Mouse (Mus musculus): Measurements from ENCODE around the gene Nf2. TPM values are rescaled to one million over a fixed set of nuclear protein-coding genes. Genes with fewer than 3 reads are reported as not detected.

Nf2 gene
- polyA plus RNA-seq, 1 experiment from 2014 or later: 31.9 TPM

- peaks cover 8% of the 10 kb centered on the region for H3K4me1 ChIP-seq (ENCODE audit: control insufficient read depth, insufficient read depth, low read length)
- peak within 1 kb of the TSS; percentile 66 for H3K4me2 ChIP-seq (replicated peaks; ENCODE audit: low read depth, low read length)
- WGBS: under 1% methylated on average over 30 of the region's 30 CpGs
- peak; percentile 92 for ATAC-seq (ENCODE audit: insufficient number of reproducible peaks, insufficient read depth, low FRiP score, low read depth)
- H3K36me3 ChIP-seq (ENCODE audit: control insufficient read depth, insufficient read depth, low read length): no peaks in the 10 kb centered on the region
- peak within 1 kb of the TSS; percentile 53 for H3K9ac ChIP-seq (replicated peaks; ENCODE audit: low read depth, low read length)
- H3K27me3 ChIP-seq (ENCODE audit: control insufficient read depth, insufficient read depth, low read length): no peaks in the 10 kb centered on the region
- 0 out of 2 replicates have a peak within 1 kb of the TSS, but pooled peaks have one; percentile 33 for H3K27ac ChIP-seq (ENCODE audit: low read length)
- H3K4me3 ChIP-seq (ENCODE audit: low read depth, low read length): peak within 1 kb of the TSS; percentile 62
- no peaks in the 10 kb centered on the region for H3K9me3 ChIP-seq (ENCODE audit: control insufficient read depth, low read depth, low read length)
Observed at GRCm38 (mm10) chr11:4873755-4874475, 24.6 kb upstream of the Nf2 start, which contains the start of gene Nipsnap1. Nipsnap1 (plus strand) TSS chr11:4873951.

GRCm38 (mm10) chr11:4865645-4866251 is 16.4 kb upstream of the Nf2 start:
- Histone ChIP-seq H3K9ac (replicated peaks; ENCODE audit: low read depth, low read length) (no peak overlapping the region), H3K4me2 (replicated peaks; ENCODE audit: low read depth, low read length) (no peak overlapping the region), H3K9me3 (ENCODE audit: control insufficient read depth, low read depth, low read length) (no peaks in the 10 kb centered on the region), H3K27ac (ENCODE audit: low read length) (no peak overlapping the region), H3K4me1 (ENCODE audit: control insufficient read depth, insufficient read depth, low read length) (no peaks in the 10 kb centered on the region), H3K4me3 (ENCODE audit: low read depth, low read length) (no peak overlapping the region), H3K36me3 (ENCODE audit: control insufficient read depth, insufficient read depth, low read length) (no peaks in the 10 kb centered on the region), H3K27me3 (ENCODE audit: control insufficient read depth, insufficient read depth, low read length) (no peaks in the 10 kb centered on the region)
- WGBS: 36% methylated on average over 10 of the region's 10 CpGs
- ATAC-seq (ENCODE audit: insufficient number of reproducible peaks, insufficient read depth, low FRiP score, low read depth): no peak

GRCm38 (mm10) chr11:4862730-4863129 is 13.4 kb upstream of the Nf2 start:
- Histone ChIP-seq H3K9me3 (ENCODE audit: control insufficient read depth, low read depth, low read length) (no peaks in the 10 kb centered on the region), H3K27me3 (ENCODE audit: control insufficient read depth, insufficient read depth, low read length) (no peaks in the 10 kb centered on the region), H3K4me1 (ENCODE audit: control insufficient read depth, insufficient read depth, low read length) (no peaks in the 10 kb centered on the region), H3K4me2 (replicated peaks; ENCODE audit: low read depth, low read length) (no peak overlapping the region), H3K27ac (ENCODE audit: low read length) (no peak overlapping the region), H3K36me3 (ENCODE audit: control insufficient read depth, insufficient read depth, low read length) (no peaks in the 10 kb centered on the region), H3K4me3 (ENCODE audit: low read depth, low read length) (no peak overlapping the region), H3K9ac (replicated peaks; ENCODE audit: low read depth, low read length) (no peak overlapping the region)
- ATAC-seq (ENCODE audit: insufficient number of reproducible peaks, insufficient read depth, low FRiP score, low read depth): no peak
- WGBS: 92% methylated on average over 1 of the region's 1 CpGs

GRCm38 (mm10) chr11:4861816-4862604 is 12.7 kb upstream of the Nf2 start:
- ATAC-seq (ENCODE audit: insufficient number of reproducible peaks, insufficient read depth, low FRiP score, low read depth): no peak
- WGBS: 40% methylated on average over 11 of the region's 11 CpGs
- no peak overlapping the region for H3K27ac ChIP-seq (ENCODE audit: low read length)

GRCm38 (mm10) chr11:4860986-4861385 is 11.7 kb upstream of the Nf2 start:
- Histone ChIP-seq H3K9me3 (ENCODE audit: control insufficient read depth, low read depth, low read length) (no peaks in the 10 kb centered on the region), H3K27me3 (ENCODE audit: control insufficient read depth, insufficient read depth, low read length) (no peaks in the 10 kb centered on the region), H3K27ac (ENCODE audit: low read length) (no peak overlapping the region), H3K4me3 (ENCODE audit: low read depth, low read length) (no peak overlapping the region), H3K36me3 (ENCODE audit: control insufficient read depth, insufficient read depth, low read length) (no peaks in the 10 kb centered on the region), H3K4me2 (replicated peaks; ENCODE audit: low read depth, low read length) (no peak overlapping the region), H3K9ac (replicated peaks; ENCODE audit: low read depth, low read length) (no peak overlapping the region), H3K4me1 (ENCODE audit: control insufficient read depth, insufficient read depth, low read length) (no peaks in the 10 kb centered on the region)
- WGBS: 50% methylated on average over 1 of the region's 1 CpGs
- ATAC-seq (ENCODE audit: insufficient number of reproducible peaks, insufficient read depth, low FRiP score, low read depth): no peak

More at GRCm38 (mm10) chr11:4861816-4862604, 12.7 kb upstream of the Nf2 start:
- Histone ChIP-seq H3K4me3 (ENCODE audit: low read depth, low read length) (no peak overlapping the region), H3K27me3 (ENCODE audit: control insufficient read depth, insufficient read depth, low read length) (no peaks in the 10 kb centered on the region), H3K9ac (replicated peaks; ENCODE audit: low read depth, low read length) (no peak overlapping the region), H3K36me3 (ENCODE audit: control insufficient read depth, insufficient read depth, low read length) (no peaks in the 10 kb centered on the region), H3K4me1 (ENCODE audit: control insufficient read depth, insufficient read depth, low read length) (no peaks in the 10 kb centered on the region), H3K4me2 (replicated peaks; ENCODE audit: low read depth, low read length) (no peak overlapping the region), H3K9me3 (ENCODE audit: control insufficient read depth, low read depth, low read length) (no peaks in the 10 kb centered on the region)

- Histone ChIP-seq H3K27ac (ENCODE audit: low read length) (no peak overlapping the region), H3K27me3 (ENCODE audit: control insufficient read depth, insufficient read depth, low read length) (no peaks in the 10 kb centered on the region), H3K9me3 (ENCODE audit: control insufficient read depth, low read depth, low read length) (no peaks in the 10 kb centered on the region), H3K9ac (replicated peaks; ENCODE audit: low read depth, low read length) (no peak overlapping the region), H3K36me3 (ENCODE audit: control insufficient read depth, insufficient read depth, low read length) (no peaks in the 10 kb centered on the region), H3K4me1 (ENCODE audit: control insufficient read depth, insufficient read depth, low read length) (no peaks in the 10 kb centered on the region), H3K4me2 (replicated peaks; ENCODE audit: low read depth, low read length) (no peak overlapping the region), H3K4me3 (ENCODE audit: low read depth, low read length) (no peak overlapping the region)
- ATAC-seq (ENCODE audit: insufficient number of reproducible peaks, insufficient read depth, low FRiP score, low read depth): no peak
- WGBS: 62% methylated on average over 2 of the region's 2 CpGs
Observed at GRCm38 (mm10) chr11:4858416-4858815, 9.1 kb upstream of the Nf2 start.

- WGBS: 97% methylated on average over 5 of the region's 5 CpGs
- no peak for ATAC-seq (ENCODE audit: insufficient number of reproducible peaks, insufficient read depth, low FRiP score, low read depth)
- H3K4me2 ChIP-seq (replicated peaks; ENCODE audit: low read depth, low read length): no peak overlapping the region
Observed at GRCm38 (mm10) chr11:4854181-4854580, 4.8 kb upstream of the Nf2 start.

GRCm38 (mm10) chr11:4853021-4853420 is 3.7 kb upstream of the Nf2 start:
- no peak for ATAC-seq (ENCODE audit: insufficient number of reproducible peaks, insufficient read depth, low FRiP score, low read depth)
- no peaks in the 10 kb centered on the region for H3K27me3 ChIP-seq (ENCODE audit: control insufficient read depth, insufficient read depth, low read length)
- H3K4me2 ChIP-seq (replicated peaks; ENCODE audit: low read depth, low read length): no peak overlapping the region
- H3K4me3 ChIP-seq (ENCODE audit: low read depth, low read length): no peak overlapping the region
- H3K9ac ChIP-seq (replicated peaks; ENCODE audit: low read depth, low read length): no peak overlapping the region
- H3K9me3 ChIP-seq (ENCODE audit: control insufficient read depth, low read depth, low read length): no peaks in the 10 kb centered on the region
- H3K27ac ChIP-seq (ENCODE audit: low read length): no peak overlapping the region
- no peaks in the 10 kb centered on the region for H3K36me3 ChIP-seq (ENCODE audit: control insufficient read depth, insufficient read depth, low read length)
- peaks cover 2% of the 10 kb centered on the region; the same call in 1 of the 2 replicates for H3K4me1 ChIP-seq (ENCODE audit: control insufficient read depth, insufficient read depth, low read length)

More at GRCm38 (mm10) chr11:4854181-4854580, 4.8 kb upstream of the Nf2 start:
- H3K4me1 ChIP-seq (ENCODE audit: control insufficient read depth, insufficient read depth, low read length): no peaks in the 10 kb centered on the region
- no peak overlapping the region for H3K27ac ChIP-seq (ENCODE audit: low read length)
- H3K9ac ChIP-seq (replicated peaks; ENCODE audit: low read depth, low read length): no peak overlapping the region
- H3K27me3 ChIP-seq (ENCODE audit: control insufficient read depth, insufficient read depth, low read length): no peaks in the 10 kb centered on the region
- no peaks in the 10 kb centered on the region for H3K36me3 ChIP-seq (ENCODE audit: control insufficient read depth, insufficient read depth, low read length)
- no peaks in the 10 kb centered on the region for H3K9me3 ChIP-seq (ENCODE audit: control insufficient read depth, low read depth, low read length)
- H3K4me3 ChIP-seq (ENCODE audit: low read depth, low read length): no peak overlapping the region

Data from stomach, embryonic 14.5 days (tissue).